Mouse (Mus musculus) intestine, postnatal 0 days (tissue): ENCODE data around the gene Tmem88b. TPM values are rescaled to one million over a fixed set of nuclear protein-coding genes. Genes with fewer than 3 reads are reported as not detected.
"Not testable (repeated sequence)": the region's sequence is repeated elsewhere in the genome, so short reads cannot be mapped to it uniquely, and the experiment has no call there.

Source experiments
- ATAC-seq: fragments of 200-750 bp; cut with Nextera tagmentation; 2 replicates; pipeline ENCODE4 v1.8.0; 2017; ENCODE audit warnings: mild to moderate bottlenecking, moderate TSS enrichment, moderate library complexity
- H3K27ac ChIP-seq: fragments of 300-500 bp; sonication (generic); 2 replicates; pipeline ENCODE4 v1.5.1; 2014; ENCODE audit warnings: mild to moderate bottlenecking, low read depth, low read length, moderate library complexity
- H3K27me3 ChIP-seq: fragments of 300-500 bp; sonication (generic); replicated peaks from 2 replicates; pipeline ENCODE4 v1.6.1; 2014; ENCODE audit warnings: low read length, mixed read lengths; ENCODE audit not compliant: control insufficient read depth, insufficient read depth
- H3K36me3 ChIP-seq: fragments of 300-500 bp; sonication (generic); 2 replicates; pipeline ENCODE4 v1.6.1; 2014; ENCODE audit warnings: mild to moderate bottlenecking, moderate library complexity; ENCODE audit not compliant: control insufficient read depth, insufficient read depth
- H3K4me1 ChIP-seq: fragments of 300-500 bp; sonication (generic); replicated peaks from 2 replicates; pipeline ENCODE4 v1.6.1; 2014; ENCODE audit warnings: antibody characterized with exemption, low read length, mixed read lengths; ENCODE audit not compliant: control insufficient read depth, insufficient read depth
- H3K4me2 ChIP-seq: fragments of 300-500 bp; sonication (generic); replicated peaks from 2 replicates; pipeline ENCODE4 v1.6.1; 2014; ENCODE audit warnings: low read depth, mild to moderate bottlenecking, moderate library complexity
- H3K4me3 ChIP-seq: fragments of 300-500 bp; sonication (generic); 2 replicates; pipeline ENCODE4 v1.5.1; 2014; ENCODE audit warnings: low read depth, low read length
- H3K9ac ChIP-seq: fragments of 300-500 bp; sonication (generic); 2 replicates; pipeline ENCODE4 v1.6.1; 2014; ENCODE audit warnings: mild to moderate bottlenecking, low read depth, low read length
- H3K9me3 ChIP-seq: fragments of 300-500 bp; sonication (generic); 2 replicates; pipeline ENCODE4 v1.6.1; 2016; ENCODE audit warnings: mixed run types; ENCODE audit not compliant: control insufficient read depth
- CTCF ChIP-seq: sonication (generic); IDR thresholded peaks from 2 replicates; pipeline ENCODE4 v1.5.1; 2016; ENCODE audit warnings: low read depth, mild to moderate bottlenecking, control low read depth, antibody characterized with exemption, moderate library complexity
- WGBS: fragments of 180-500 bp; shearing (Covaris S2); extraction: QIAGEN DNeasy Blood & Tissue Kit; methylation state at CpG from one replicate; pipeline ENCODE4 v1.1.7; 2014; 5-methylcytosine and 5-hydroxymethylcytosine counted together
- polyA plus RNA-seq: library from polyadenylated mRNA; unstranded; fragments of >200 nt; fragmentation: Nextera tagmentation; extraction: Ambion mirVana; gene quantifications from 2 replicates; pipeline ENCODE4 v1.2.1, GENCODE M21; 2015

The Tmem88b gene
- polyA plus RNA-seq, 1 experiment from 2014 or later, result 0.64 TPM

- H3K4me2 ChIP-seq, result no peak overlapping the region
- H3K9ac ChIP-seq, result no peak overlapping the region
- ATAC-seq, result no peak
- H3K9me3 ChIP-seq, result no peaks in the 10 kb centered on the region
- H3K27ac ChIP-seq, result no peak overlapping the region
- H3K4me1 ChIP-seq, result no peaks in the 10 kb centered on the region
- H3K4me3 ChIP-seq, result no peak overlapping the region
- no peak for TF ChIP-seq CTCF
- WGBS, result 74% methylated on average over 24 of the region's 24 CpGs
- no peaks in the 10 kb centered on the region for H3K36me3 ChIP-seq
- no peaks in the 10 kb centered on the region for H3K27me3 ChIP-seq
Observed at GRCm38 (mm10) chr4:155791240-155791933, 5.7 kb upstream of the Tmem88b start.

- no peak for TF ChIP-seq CTCF
- no peak overlapping the region for H3K4me2 ChIP-seq
- H3K4me1 ChIP-seq, result no peaks in the 10 kb centered on the region
- H3K27me3 ChIP-seq, result no peaks in the 10 kb centered on the region
- no peaks in the 10 kb centered on the region for H3K9me3 ChIP-seq
- 46% methylated on average over 3 of the region's 3 CpGs for WGBS
- no peak overlapping the region for H3K27ac ChIP-seq
- no peak overlapping the region for H3K9ac ChIP-seq
- no peaks in the 10 kb centered on the region for H3K36me3 ChIP-seq
- peak; percentile 40; the same call in 1 of the 2 replicates for ATAC-seq
- no peak overlapping the region for H3K4me3 ChIP-seq
Observed at GRCm38 (mm10) chr4:155790650-155791161, 5.0 kb upstream of the Tmem88b start.

DNA sequence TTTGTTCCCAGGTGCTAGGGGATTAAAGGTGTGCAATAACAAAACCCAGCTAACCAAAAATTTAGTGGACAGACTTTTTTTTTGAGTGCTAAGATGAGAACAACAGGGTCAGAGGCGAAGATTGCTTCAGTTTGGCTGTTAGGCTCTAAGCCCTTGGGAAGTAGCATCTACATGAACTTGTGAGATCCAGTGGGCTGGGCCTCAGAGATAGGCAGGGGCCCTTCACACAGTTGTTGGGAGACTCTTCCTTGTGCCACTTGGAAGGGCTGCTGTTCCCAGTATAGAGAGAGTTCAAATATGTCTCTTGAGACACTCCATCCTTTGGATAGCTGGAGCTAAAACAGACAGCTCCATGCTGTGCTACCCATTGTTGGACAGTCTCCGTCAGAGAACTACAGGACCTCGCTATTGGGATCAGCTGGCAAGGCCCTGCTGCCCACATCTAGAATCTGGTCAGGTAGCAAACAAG, 4.4 kb upstream of the Tmem88b start, which contains the start of gene Ankrd65:
TSS of gene Ankrd65 (plus strand) at position 419 of the 469 bp plus-strand sequence.
- Histone ChIP-seq H3K4me2 (no peak within 1 kb of the TSS), H3K27me3 (no peaks in the 10 kb centered on the region)

DNA sequence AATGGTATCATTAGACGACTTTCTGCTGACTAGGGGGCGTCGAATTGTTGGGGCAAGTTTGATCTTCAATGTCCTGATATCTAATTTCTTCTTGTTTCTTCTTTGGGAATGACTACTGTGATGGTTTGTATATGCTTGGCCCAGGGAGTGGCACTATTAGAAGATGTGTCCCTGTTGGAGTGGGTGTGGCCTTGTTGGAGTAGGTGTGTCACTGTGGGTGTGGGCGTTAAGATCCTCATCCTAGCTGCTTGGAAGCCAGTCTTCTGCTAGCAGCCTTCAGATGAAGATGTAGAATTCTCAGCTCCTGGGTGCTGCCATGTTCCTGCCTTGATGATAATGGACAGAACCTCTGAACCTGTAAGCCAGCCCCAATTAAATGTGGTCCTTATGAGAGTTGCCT, 3.2 kb upstream of the Tmem88b start:
- H3K9ac ChIP-seq, H3K4me1 ChIP-seq, ATAC-seq, H3K4me3 ChIP-seq, H3K4me2 ChIP-seq, H3K27me3 ChIP-seq, H3K27ac ChIP-seq, H3K36me3 ChIP-seq, H3K9me3 ChIP-seq: not testable (repeated sequence)
- 79% methylated on average over 4 of the region's 4 CpGs for WGBS

More for the DNA sequence above, 4.4 kb upstream of the Tmem88b start, which contains the start of gene Ankrd65:
- Histone ChIP-seq H3K36me3 (no peaks in the 10 kb centered on the region), H3K9ac (no peak within 1 kb of the TSS), H3K4me3 (no peak within 1 kb of the TSS), H3K4me1 (peaks cover 3% of the 10 kb centered on the region), H3K9me3 (no peaks in the 10 kb centered on the region), H3K27ac (no peak within 1 kb of the TSS)
- WGBS, result 87% methylated on average over 3 of the region's 3 CpGs
- no peak for ATAC-seq
- no peak for TF ChIP-seq CTCF

GRCm38 (mm10) chr4:155788300-155788699, 2.6 kb upstream of the Tmem88b start:
- Histone ChIP-seq H3K9me3 (no peaks in the 10 kb centered on the region), H3K9ac (no peak overlapping the region), H3K4me3 (no peak overlapping the region), H3K4me2 (no peak overlapping the region), H3K27ac (no peak overlapping the region), H3K27me3 (no peaks in the 10 kb centered on the region), H3K36me3 (no peaks in the 10 kb centered on the region), H3K4me1 (peaks cover 6% of the 10 kb centered on the region)
- no peak for ATAC-seq
- no peak for TF ChIP-seq CTCF
- WGBS, result 61% methylated on average over 3 of the region's 3 CpGs

DNA sequence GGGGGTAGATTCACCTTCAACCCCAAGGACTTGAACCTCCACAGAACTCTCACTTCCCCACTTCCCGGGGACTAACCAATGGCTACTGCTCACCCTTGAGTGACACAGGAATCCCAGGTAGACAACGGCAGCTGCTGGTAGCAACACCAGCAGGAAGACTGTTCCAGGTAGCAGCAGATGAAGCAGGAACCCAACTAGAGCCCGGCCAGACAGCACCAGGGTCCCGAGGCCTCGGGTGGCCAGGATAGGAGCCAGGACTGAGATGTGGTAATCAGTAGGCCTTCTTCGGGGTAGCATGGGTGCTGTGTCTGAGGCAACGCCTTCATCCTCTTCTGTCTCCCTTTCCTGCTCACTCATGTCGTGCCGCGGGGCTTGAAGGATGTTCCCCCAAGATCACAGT, 428 bp downstream of the Tmem88b start:
- peaks cover 6% of the 10 kb centered on the region for H3K4me1 ChIP-seq
- no peak overlapping the region for H3K4me3 ChIP-seq
- H3K27me3 ChIP-seq, result no peaks in the 10 kb centered on the region
- H3K4me2 ChIP-seq, result no peak overlapping the region
- no peaks in the 10 kb centered on the region for H3K36me3 ChIP-seq
- H3K27ac ChIP-seq, result no peak overlapping the region
- TF ChIP-seq CTCF, result no peak
- no peaks in the 10 kb centered on the region for H3K9me3 ChIP-seq
- ATAC-seq, result no peak
- H3K9ac ChIP-seq, result no peak overlapping the region
- WGBS, result 80% methylated on average over 10 of the region's 10 CpGs
